Mouse (Mus musculus) embryonic fibroblast, embryonic 13.5 days (primary cell): Measurements from ENCODE around the gene Ppl.

Source experiments
- CTCF ChIP-seq: IDR thresholded peaks from 2 replicates; pipeline ENCODE4 v1.5.1; 2011; ENCODE audit warnings: mild to moderate bottlenecking, control low read depth, low read length, moderate library complexity, borderline replicate concordance; ENCODE audit not compliant: insufficient read depth
- POLR2A ChIP-seq: IDR thresholded peaks from 2 replicates; pipeline ENCODE4 v1.6.1; 2011; ENCODE audit warnings: low read depth, mild to moderate bottlenecking, control low read depth, low read length, moderate library complexity

DNA sequence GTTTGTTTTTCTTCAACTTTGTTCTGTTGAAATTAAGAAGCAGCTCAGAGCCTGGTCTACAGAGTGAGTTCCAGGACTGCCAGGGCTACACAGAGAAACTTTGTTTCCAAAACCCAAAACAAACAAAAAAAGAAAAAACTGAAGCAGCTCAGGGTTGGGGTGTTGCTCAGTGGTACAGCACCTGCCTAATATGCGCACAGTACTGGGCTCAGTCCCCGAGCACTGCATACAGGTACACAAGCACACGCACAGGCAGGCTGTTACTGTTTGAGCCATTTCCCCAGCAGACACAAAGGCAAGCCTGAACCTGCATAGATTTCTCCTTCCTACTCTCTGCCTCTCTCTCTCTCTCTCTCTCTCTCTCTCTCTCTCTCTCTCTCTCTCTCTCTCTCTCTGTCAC lies 21.2 kb downstream of the Ppl start:
- TF ChIP-seq CTCF, result no peak
- TF ChIP-seq POLR2A, result no peak
